Mouse (Mus musculus): ENCODE measurements around the gene Gli1. TPM values are rescaled to one million over a fixed set of nuclear protein-coding genes. Genes with fewer than 3 reads are reported as not detected.
A peak's percentile ranks its signal among the peaks of the same experiment; 100 is the strongest.

Gene Gli1
- polyA plus RNA-seq, 1 experiment from 2014 or later: 7.3 TPM

GRCm38 (mm10) chr10:127339683-127340576 is 1.8 kb downstream of the Gli1 start:
- 1% methylated on average over 42 of the region's 42 CpGs for WGBS
- H3K27ac ChIP-seq: peak overlapping the region; percentile 90
- peak overlapping the region; percentile 60 for H3K4me3 ChIP-seq
- H3K4me1 ChIP-seq (replicated peaks): peaks cover 41% of the 10 kb centered on the region
- H3K36me3 ChIP-seq: peaks cover 14% of the 10 kb centered on the region; the same call in 1 of the 2 replicates
- H3K27me3 ChIP-seq (ENCODE audit: insufficient read depth, poor library complexity, severe bottlenecking): peaks cover 35% of the 10 kb centered on the region
- peak; percentile 83 for DNase-seq (ENCODE audit: low spot score)
- no peaks in the 10 kb centered on the region for H3K9me3 ChIP-seq

DNA sequence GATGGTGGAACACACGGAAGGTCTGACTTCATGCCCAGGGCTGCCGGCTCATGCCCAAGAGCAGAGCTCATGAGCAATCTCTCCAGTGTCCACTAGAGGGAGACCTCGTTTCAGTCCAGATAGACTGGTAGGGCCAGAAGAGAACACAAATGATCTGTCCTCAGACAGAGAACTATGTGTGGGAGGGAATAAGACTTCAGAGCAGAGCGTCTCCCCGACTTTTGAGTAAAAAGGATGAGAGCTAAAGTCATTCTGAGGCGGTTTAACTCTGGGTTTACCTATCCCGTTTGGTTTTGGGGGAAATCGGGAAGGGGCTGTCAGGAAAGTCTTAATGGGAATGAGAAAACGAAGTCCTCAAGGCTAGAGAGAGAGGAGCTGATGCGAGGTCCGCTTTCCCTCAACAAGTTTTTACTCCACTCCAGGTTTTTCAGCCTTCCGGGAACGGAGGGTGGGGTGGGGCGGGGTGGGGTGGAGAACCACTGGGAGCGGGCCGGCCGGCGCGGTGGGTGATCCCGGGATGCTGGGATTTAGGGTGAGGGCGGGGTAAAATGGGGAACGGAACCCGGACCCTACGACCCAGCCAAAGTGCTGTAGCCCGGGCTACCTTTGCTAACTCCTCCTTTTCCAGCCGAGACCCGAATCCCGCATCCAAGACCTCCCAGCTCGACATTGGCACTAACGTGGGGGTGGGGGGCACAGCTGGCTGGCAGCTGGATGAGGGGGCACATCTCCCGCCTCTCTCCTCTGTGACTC is 2.7 kb downstream of the Gli1 start:
- H3K27ac ChIP-seq: peak overlapping the region; percentile 90
- peaks cover 35% of the 10 kb centered on the region for H3K27me3 ChIP-seq (ENCODE audit: insufficient read depth, poor library complexity, severe bottlenecking)
- no peaks in the 10 kb centered on the region for H3K9me3 ChIP-seq
- 1% methylated on average over 31 of the region's 31 CpGs for WGBS
- H3K4me3 ChIP-seq: peak overlapping the region; percentile 60
- DNase-seq (ENCODE audit: low spot score): peak; percentile 90
- peaks cover 41% of the 10 kb centered on the region for H3K4me1 ChIP-seq (replicated peaks)
- peaks cover 19% of the 10 kb centered on the region for H3K36me3 ChIP-seq

- H3K9me3 ChIP-seq: no peaks in the 10 kb centered on the region
- peaks cover 43% of the 10 kb centered on the region for H3K4me1 ChIP-seq (replicated peaks)
- peaks cover 35% of the 10 kb centered on the region for H3K27me3 ChIP-seq (ENCODE audit: insufficient read depth, poor library complexity, severe bottlenecking)
Observed at GRCm38 (mm10) chr10:127337536-127338099, 4.2 kb downstream of the Gli1 start.

GRCm38 (mm10) chr10:127336952-127337351 is 4.8 kb downstream of the Gli1 start:
- DNase-seq (ENCODE audit: low spot score): no peak
- peaks cover 35% of the 10 kb centered on the region for H3K36me3 ChIP-seq

More at GRCm38 (mm10) chr10:127337536-127338099, 4.2 kb downstream of the Gli1 start:
- Histone ChIP-seq H3K27ac (no peak overlapping the region), H3K4me3 (no peak overlapping the region), H3K36me3 (peaks cover 30% of the 10 kb centered on the region)
- DNase-seq (ENCODE audit: low spot score): no peak
- 85% methylated on average over 6 of the region's 6 CpGs for WGBS

DNA sequence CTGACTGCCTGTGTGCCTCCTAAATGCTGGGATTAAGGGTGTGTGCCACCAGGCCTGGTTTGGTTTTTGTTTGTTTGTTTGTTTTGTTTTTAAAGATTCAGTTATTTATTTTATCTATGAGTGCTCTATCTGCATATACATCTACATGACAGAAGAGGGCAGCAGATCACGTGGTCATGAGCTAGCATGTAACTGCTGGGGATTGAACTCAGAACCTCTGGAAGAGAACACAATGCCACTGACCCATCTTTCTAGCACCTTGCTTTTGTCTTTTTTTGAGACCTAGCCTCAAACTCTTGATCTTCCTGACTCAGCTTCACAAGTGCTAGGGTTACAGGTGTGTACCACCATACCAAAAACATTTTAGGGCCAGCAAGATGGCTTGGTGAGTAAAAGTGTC is 6.5 kb downstream of the Gli1 start:
- 82% methylated on average over 1 of the region's 1 CpGs for WGBS
- H3K36me3 ChIP-seq: peaks cover 52% of the 10 kb centered on the region

More at GRCm38 (mm10) chr10:127336952-127337351, 4.8 kb downstream of the Gli1 start:
- Histone ChIP-seq H3K27me3 (ENCODE audit: insufficient read depth, poor library complexity, severe bottlenecking) (peaks cover 35% of the 10 kb centered on the region), H3K27ac (no peak overlapping the region), H3K4me3 (no peak overlapping the region), H3K4me1 (replicated peaks) (peaks cover 43% of the 10 kb centered on the region), H3K9me3 (no peaks in the 10 kb centered on the region)
- WGBS: 69% methylated on average over 5 of the region's 5 CpGs

DNA sequence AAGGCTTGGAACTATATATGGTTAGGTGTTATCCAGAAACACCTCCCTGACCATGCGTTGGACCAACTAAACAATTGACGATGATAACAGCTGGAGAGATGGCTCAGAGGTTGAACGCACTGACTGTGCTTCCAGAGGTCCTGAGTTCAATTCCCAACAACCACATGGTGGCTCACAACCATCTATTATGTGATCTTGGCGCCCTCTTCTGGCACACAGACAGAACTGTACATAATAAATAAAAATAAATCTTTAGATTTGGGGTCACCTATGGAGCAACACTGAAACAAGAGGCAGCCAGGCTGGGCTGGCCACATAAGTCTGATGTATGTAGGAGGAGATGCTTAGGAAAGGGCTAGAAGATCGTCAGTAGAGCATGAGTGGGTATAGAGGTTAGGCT is 8.6 kb downstream of the Gli1 start:
- Histone ChIP-seq H3K27ac (no peak overlapping the region), H3K4me1 (replicated peaks) (peaks cover 10% of the 10 kb centered on the region; the same call in 1 of the 2 replicates), H3K36me3 (peaks cover 57% of the 10 kb centered on the region), H3K27me3 (ENCODE audit: insufficient read depth, poor library complexity, severe bottlenecking) (peaks cover 40% of the 10 kb centered on the region), H3K4me3 (no peak overlapping the region), H3K9me3 (no peaks in the 10 kb centered on the region)
- 60% methylated on average over 5 of the region's 5 CpGs for WGBS
- no peak for DNase-seq (ENCODE audit: low spot score)

More for the DNA sequence above, 6.5 kb downstream of the Gli1 start:
- Histone ChIP-seq H3K27ac (no peak overlapping the region), H3K4me1 (replicated peaks) (peaks cover 28% of the 10 kb centered on the region), H3K4me3 (no peak overlapping the region), H3K9me3 (no peaks in the 10 kb centered on the region), H3K27me3 (ENCODE audit: insufficient read depth, poor library complexity, severe bottlenecking) (peaks cover 35% of the 10 kb centered on the region)
- DNase-seq (ENCODE audit: low spot score): no peak

DNA sequence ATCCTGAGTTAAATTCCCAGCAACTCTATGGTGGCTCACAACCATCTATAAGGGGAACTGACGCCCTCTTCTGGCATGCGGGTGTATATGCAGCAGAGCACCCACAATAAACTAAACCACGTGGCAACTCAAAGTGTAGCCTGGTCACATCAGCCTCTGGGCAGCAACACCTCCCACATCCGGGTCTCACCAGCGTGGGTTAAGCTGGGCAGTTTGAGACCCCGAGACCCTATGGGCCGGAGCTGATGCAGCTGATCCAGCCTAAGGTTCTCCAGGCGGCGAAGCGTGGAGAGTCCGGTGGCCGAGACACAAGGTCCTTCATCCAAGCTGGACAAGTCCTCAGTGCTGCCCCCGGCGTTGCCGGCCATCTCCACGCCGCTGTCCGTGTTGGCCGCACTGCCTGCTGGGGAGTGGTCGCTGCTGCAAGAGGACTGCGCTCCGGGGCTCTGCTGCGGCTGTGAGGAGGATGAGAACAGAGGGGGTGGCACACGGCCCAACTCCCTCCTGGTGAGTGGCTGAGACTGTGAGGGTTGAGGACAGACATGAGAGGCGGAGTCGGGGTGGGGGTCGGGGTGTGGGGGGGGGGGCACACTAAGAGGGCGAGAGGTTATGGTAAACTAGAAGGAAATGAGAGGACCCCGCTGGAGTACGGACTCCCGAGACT is 9.4 kb downstream of the Gli1 start:
- peaks cover 45% of the 10 kb centered on the region for H3K27me3 ChIP-seq (ENCODE audit: insufficient read depth, poor library complexity, severe bottlenecking)
- H3K27ac ChIP-seq: peak overlapping the region; percentile 69; the same call in 1 of the 2 replicates
- peak overlapping the region; percentile 44 for H3K4me3 ChIP-seq
- peaks cover 10% of the 10 kb centered on the region; the same call in 1 of the 2 replicates for H3K4me1 ChIP-seq (replicated peaks)
- 23% methylated on average over 31 of the region's 31 CpGs for WGBS
- H3K36me3 ChIP-seq: peaks cover 57% of the 10 kb centered on the region
- peak; percentile 59 for DNase-seq (ENCODE audit: low spot score)
- H3K9me3 ChIP-seq: no peaks in the 10 kb centered on the region

GRCm38 (mm10) chr10:127330212-127330611 is 11.6 kb downstream of the Gli1 start:
- no peak for DNase-seq (ENCODE audit: low spot score)
- Histone ChIP-seq H3K36me3 (peaks cover 43% of the 10 kb centered on the region), H3K27ac (no peak overlapping the region), H3K27me3 (ENCODE audit: insufficient read depth, poor library complexity, severe bottlenecking) (peaks cover 66% of the 10 kb centered on the region), H3K4me3 (no peak overlapping the region), H3K4me1 (replicated peaks) (peaks cover 26% of the 10 kb centered on the region), H3K9me3 (no peaks in the 10 kb centered on the region)
- 76% methylated on average over 7 of the region's 7 CpGs for WGBS

DNA sequence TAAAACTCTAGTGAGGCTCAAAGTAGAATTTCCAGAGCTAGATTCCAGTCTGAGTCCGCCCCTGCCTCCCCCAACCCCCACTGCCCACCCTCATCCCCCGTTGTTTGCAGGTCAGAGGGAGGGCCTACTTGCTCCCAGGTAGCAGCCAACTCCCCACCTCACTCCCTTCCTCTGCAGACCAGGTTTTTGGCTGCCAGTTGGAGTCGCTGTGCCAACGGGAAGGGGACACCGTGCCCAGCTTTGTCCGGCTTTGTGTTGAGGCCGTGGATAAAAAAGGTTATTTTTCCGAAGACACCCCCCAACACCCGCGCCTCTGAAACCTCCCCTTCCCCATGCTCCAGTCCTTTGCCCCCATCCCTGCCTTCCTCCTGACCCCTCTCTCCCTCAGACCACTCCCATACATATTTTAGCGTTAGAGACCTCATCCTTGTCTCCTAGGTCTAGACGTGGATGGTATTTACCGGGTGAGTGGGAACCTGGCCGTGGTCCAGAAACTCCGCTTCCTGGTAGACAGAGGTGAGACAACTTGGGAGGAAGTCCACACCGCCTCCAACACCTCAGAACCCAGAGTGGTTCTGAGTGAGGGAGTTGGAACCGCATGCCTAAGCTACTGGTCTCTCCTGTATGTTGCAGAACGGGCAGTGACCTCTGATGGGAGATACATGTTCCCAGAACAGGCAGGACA is 14.2 kb downstream of the Gli1 start:
- DNase-seq (ENCODE audit: low spot score): no peak
- peaks cover 27% of the 10 kb centered on the region for H3K4me1 ChIP-seq (replicated peaks)
- H3K36me3 ChIP-seq: peaks cover 27% of the 10 kb centered on the region
- H3K27ac ChIP-seq: no peak overlapping the region
- no peaks in the 10 kb centered on the region for H3K9me3 ChIP-seq
- peaks cover 92% of the 10 kb centered on the region for H3K27me3 ChIP-seq (ENCODE audit: insufficient read depth, poor library complexity, severe bottlenecking)
- H3K4me3 ChIP-seq: no peak overlapping the region
- 45% methylated on average over 18 of the region's 18 CpGs for WGBS

- no peak for DNase-seq (ENCODE audit: low spot score)
- Histone ChIP-seq H3K27ac (peak overlapping the region; percentile 51; the same call in 1 of the 2 replicates), H3K36me3 (peaks cover 20% of the 10 kb centered on the region), H3K4me3 (peak overlapping the region; percentile 52), H3K9me3 (no peaks in the 10 kb centered on the region), H3K27me3 (ENCODE audit: insufficient read depth, poor library complexity, severe bottlenecking) (peaks cover 100% of the 10 kb centered on the region), H3K4me1 (replicated peaks) (peaks cover 20% of the 10 kb centered on the region)
- WGBS: 5% methylated on average over 29 of the region's 29 CpGs
Observed at GRCm38 (mm10) chr10:127326828-127327227, 14.9 kb downstream of the Gli1 start.

DNA sequence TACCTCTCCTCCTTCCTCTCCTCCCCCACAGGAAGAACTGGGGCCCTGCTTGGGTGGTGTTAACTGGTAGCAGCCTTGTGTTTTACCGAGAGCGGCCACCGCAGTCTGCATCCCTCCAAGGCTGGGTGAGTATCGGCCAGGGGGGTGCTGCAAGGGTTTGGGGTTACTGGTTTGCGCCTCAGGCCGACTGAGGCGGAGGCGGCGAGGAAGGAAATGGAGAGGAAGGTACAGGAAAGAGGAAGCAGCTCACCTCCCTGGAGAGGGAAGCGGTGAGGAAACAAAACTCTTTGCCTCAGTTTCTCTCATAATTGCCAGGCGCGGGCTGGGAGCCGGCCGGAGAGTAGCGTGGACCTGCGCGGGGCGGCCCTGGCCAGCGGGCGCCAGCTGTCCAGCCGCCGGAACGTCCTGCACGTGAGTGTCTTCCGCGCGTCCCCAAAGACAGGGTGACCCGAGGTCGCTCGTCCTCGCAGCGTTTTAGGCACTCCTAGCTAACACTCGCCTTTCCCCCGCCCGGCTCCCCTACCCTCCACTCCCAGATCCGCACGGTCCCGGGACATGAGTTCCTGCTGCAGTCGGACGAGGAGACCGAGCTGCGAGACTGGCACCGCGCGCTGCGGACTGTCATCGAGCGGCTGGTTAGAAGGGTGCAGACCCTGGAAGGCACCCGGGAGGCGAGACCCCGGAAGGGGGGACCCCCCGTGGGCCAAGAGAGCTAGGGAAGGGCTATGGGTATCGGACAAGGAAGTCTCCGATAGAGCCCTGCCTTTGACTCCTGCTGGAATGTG is 15.6 kb downstream of the Gli1 start:
- no peaks in the 10 kb centered on the region for H3K9me3 ChIP-seq
- peaks cover 20% of the 10 kb centered on the region for H3K4me1 ChIP-seq (replicated peaks)
- H3K36me3 ChIP-seq: peaks cover 14% of the 10 kb centered on the region
- H3K27ac ChIP-seq: peak overlapping the region; percentile 51; the same call in 1 of the 2 replicates
- peaks cover 98% of the 10 kb centered on the region for H3K27me3 ChIP-seq (ENCODE audit: insufficient read depth, poor library complexity, severe bottlenecking)
- DNase-seq (ENCODE audit: low spot score): peak; percentile 60
- WGBS: 1% methylated on average over 54 of the region's 54 CpGs
- peak overlapping the region; percentile 52 for H3K4me3 ChIP-seq

Data from hindbrain, embryonic 10.5 days (tissue).